15 mouse cellular contexts compared by ENCODE assay signal in genomic region chr10:95442334-95442733, GRCm38 (mm10).
"Had no signal": no experiment of that assay in that cellular context is flagged by ENCODE, and none has a peak within 500 bp of the region (broad histone marks: within the 10 kb centered on the region; RNA-seq: fewer than 3 reads in every experiment).

No protein-coding gene starts in this region.

- ATAC-seq: intestine, postnatal 0 days; liver, postnatal 0 days had no signal

- H3K9ac ChIP-seq: limb, embryonic 12.5 days; liver, embryonic 13.5 days; liver, postnatal 0 days; lung, embryonic 15.5 days; midbrain, embryonic 12.5 days; neural tube, embryonic 12.5 days had no signal

- H3K4me1 ChIP-seq: limb, embryonic 12.5 days; liver, embryonic 13.5 days; midbrain, embryonic 12.5 days; neural tube, embryonic 12.5 days had no signal

- H3K36me3 ChIP-seq: limb, embryonic 12.5 days; liver, embryonic 13.5 days; lung, embryonic 15.5 days; midbrain, embryonic 12.5 days; neural tube, embryonic 12.5 days had no signal

- H3K4me2 ChIP-seq: limb, embryonic 12.5 days; liver, embryonic 13.5 days; lung, embryonic 15.5 days; midbrain, embryonic 12.5 days; neural tube, embryonic 12.5 days had no signal

- H3K27ac ChIP-seq: kidney, postnatal 0 days; limb, embryonic 12.5 days; liver, embryonic 13.5 days; lung, embryonic 15.5 days; midbrain, embryonic 12.5 days; neural tube, embryonic 12.5 days had no signal

- H3K4me3 ChIP-seq: limb, embryonic 12.5 days; liver, embryonic 13.5 days; lung, embryonic 15.5 days; midbrain, embryonic 12.5 days; neural tube, embryonic 12.5 days had no signal

- H3K27me3 ChIP-seq: limb, embryonic 12.5 days; liver, embryonic 13.5 days; lung, embryonic 15.5 days; midbrain, embryonic 12.5 days; neural tube, embryonic 12.5 days had no signal

- H3K9me3 ChIP-seq: limb, embryonic 12.5 days; liver, embryonic 13.5 days; lung, embryonic 15.5 days; midbrain, embryonic 12.5 days; neural tube, embryonic 12.5 days had no signal

- DNase-seq: kidney, adult 9 months; kidney, postnatal 36 days; layer of hippocampus, adult 9-11 months; layer of hippocampus, postnatal 36 days; liver; liver, embryonic 13.5 days; liver, postnatal 0 days; right cerebral cortex, postnatal 4 days; thymus, postnatal 4 days had no signal
